8 mouse cellular contexts compared by ENCODE assay signal in genomic region chr13:70840161-70840560, GRCm38 (mm10). TPM values are rescaled to one million over a fixed set of nuclear protein-coding genes. Genes with fewer than 3 reads are reported as not detected.
A peak's percentile ranks its signal among the peaks of the same experiment; 100 is the strongest.
DNase-seq lines count a peak whose midpoint lies in the region; ATAC-seq lines count a peak whose summit lies in the region.
"Had no signal": no experiment of that assay in that cellular context is flagged by ENCODE, and none has a peak within 500 bp of the region (broad histone marks: within the 10 kb centered on the region; RNA-seq: fewer than 3 reads in every experiment).

No protein-coding gene starts in this region.

- H3K4me3 ChIP-seq in intestine, embryonic 16.5 days (ENCODE audit: low read length), result no peak overlapping the region
- H3K4me3 ChIP-seq in midbrain, embryonic 11.5 days (ENCODE audit: low read depth, low read length), result no peak overlapping the region
- H3K4me3 ChIP-seq in stomach, embryonic 15.5 days (replicated peaks), result no peak overlapping the region
- H3K4me3 ChIP-seq: liver, embryonic 15.5 days had no signal

- DNase-seq in adrenal gland, adult 8-10 months, result peak; percentile 18
- peak; percentile 62 for DNase-seq in cerebellum, adult 9-10 months
- peak; percentile 48 to 77 for DNase-seq in frontal cortex, postnatal 10 days (ENCODE audit: low spot score in 2 of 2)
- DNase-seq in left cerebral cortex, adult 8-10 months (ENCODE audit: low spot score in 2 of 2), result peak; percentile 47 to 59
- peak; percentile 96 for DNase-seq in midbrain, embryonic 11.5 days (ENCODE audit: low spot score, missing footprints)

- H3K9ac ChIP-seq in intestine, embryonic 16.5 days (ENCODE audit: low read depth, low read length), result no peak overlapping the region
- no peak overlapping the region for H3K9ac ChIP-seq in midbrain, embryonic 11.5 days (ENCODE audit: low read length)
- H3K9ac ChIP-seq in stomach, embryonic 15.5 days, result no peak overlapping the region
- H3K9ac ChIP-seq: liver, embryonic 15.5 days had no signal

- H3K4me2 ChIP-seq in intestine, embryonic 16.5 days (ENCODE audit: low read depth, low read length), result peak overlapping the region; percentile 26
- no peak overlapping the region for H3K4me2 ChIP-seq in midbrain, embryonic 11.5 days
- no peak overlapping the region for H3K4me2 ChIP-seq in stomach, embryonic 15.5 days
- H3K4me2 ChIP-seq: liver, embryonic 15.5 days had no signal

- no peaks in the 10 kb centered on the region for H3K36me3 ChIP-seq in intestine, embryonic 16.5 days (ENCODE audit: control insufficient read depth, insufficient read depth, low read length)
- no peaks in the 10 kb centered on the region for H3K36me3 ChIP-seq in midbrain, embryonic 11.5 days (ENCODE audit: control insufficient read depth, insufficient read depth, low read length)
- no peaks in the 10 kb centered on the region for H3K36me3 ChIP-seq in stomach, embryonic 15.5 days
- H3K36me3 ChIP-seq: liver, embryonic 15.5 days had no signal

- 8% methylated on average over 6 of the region's 6 CpGs for WGBS in intestine, embryonic 16.5 days
- WGBS in midbrain, embryonic 11.5 days, result 15% methylated on average over 6 of the region's 6 CpGs
- WGBS in stomach, embryonic 15.5 days, result 9% methylated on average over 6 of the region's 6 CpGs

- peaks cover 12% of the 10 kb centered on the region for H3K4me1 ChIP-seq in intestine, embryonic 16.5 days (ENCODE audit: control insufficient read depth, insufficient read depth, low read length)
- peaks cover 10% of the 10 kb centered on the region for H3K4me1 ChIP-seq in midbrain, embryonic 11.5 days (ENCODE audit: control insufficient read depth, insufficient read depth, low read length)
- 0 out of 2 replicates have a peak, but pooled peaks cover 3% of the 10 kb centered on the region for H3K4me1 ChIP-seq in stomach, embryonic 15.5 days
- H3K4me1 ChIP-seq: liver, embryonic 15.5 days had no signal

- peaks cover 12% of the 10 kb centered on the region; the same call in 1 of the 2 replicates for H3K27me3 ChIP-seq in intestine, embryonic 16.5 days (replicated peaks; ENCODE audit: control insufficient read depth, insufficient read depth, low read length)
- peaks cover 15% of the 10 kb centered on the region for H3K27me3 ChIP-seq in midbrain, embryonic 11.5 days (ENCODE audit: control insufficient read depth, insufficient read depth, low read length)
- H3K27me3 ChIP-seq in stomach, embryonic 15.5 days (replicated peaks), result peaks cover 21% of the 10 kb centered on the region

- H3K27ac ChIP-seq in intestine, embryonic 16.5 days (ENCODE audit: low read length), result no peak overlapping the region
- H3K27ac ChIP-seq in midbrain, embryonic 11.5 days (ENCODE audit: low read depth, low read length), result no peak overlapping the region
- no peak overlapping the region for H3K27ac ChIP-seq in stomach, embryonic 15.5 days
- H3K27ac ChIP-seq: liver, embryonic 15.5 days had no signal

- ATAC-seq in intestine, embryonic 16.5 days, result peak; percentile 60
- peak; percentile 77; the same call in 1 of the 2 replicates for ATAC-seq in midbrain, embryonic 11.5 days (ENCODE audit: low FRiP score)
- ATAC-seq in stomach, embryonic 15.5 days (ENCODE audit: insufficient read depth, low FRiP score, low read depth), result peak; percentile 51; the same call in 1 of the 2 replicates

- H3K9me3 ChIP-seq in intestine, embryonic 16.5 days (ENCODE audit: control insufficient read depth, low read length), result no peaks in the 10 kb centered on the region
- H3K9me3 ChIP-seq in midbrain, embryonic 11.5 days (ENCODE audit: control insufficient read depth, low read length), result no peaks in the 10 kb centered on the region
- no peaks in the 10 kb centered on the region for H3K9me3 ChIP-seq in stomach, embryonic 15.5 days
- H3K9me3 ChIP-seq: liver, embryonic 15.5 days had no signal

RNA-seq across cellular contexts. Expression of gene Adamts16, which starts 1.4 kb away (rescaled TPM):
- total RNA-seq in adrenal gland, adult 8-10 months (2022), result under 1 TPM in 3 of 4 experiments, not detected in 1; 0.09 to 0.43 (median 0.12) TPM
- polyA plus RNA-seq in intestine, embryonic 16.5 days (2015; fragmentation: Nextera tagmentation; extraction: Ambion mirVana), result 1.2 and 1.4 TPM in 2 replicates
- 1 to 10 TPM; 4.4 to 6.9 (median 4.6) TPM for total RNA-seq in left cerebral cortex, adult 8-10 months (2022)
- 0.29 and 0.45 TPM in 2 replicates for polyA plus RNA-seq in midbrain, embryonic 11.5 days (2014; fragmentation: Nextera tagmentation; extraction: Ambion mirVana)
- polyA plus RNA-seq in stomach, embryonic 15.5 days (2015; fragmentation: Nextera tagmentation; extraction: Ambion mirVana), result 2.6 and 3.5 TPM in 2 replicates

Comparison
In these comparisons a context has a peak if more than half of its experiments do, and no peak if none do; other contexts are left out.
1. DNase-seq: peak in every context shown above with its lines; median percentile 96 in midbrain, embryonic 11.5 days; 62 in frontal cortex, postnatal 10 days; 62 in cerebellum, adult 9-10 months; 53 in left cerebral cortex, adult 8-10 months; 18 in adrenal gland, adult 8-10 months.